Mouse (Mus musculus) forebrain, embryonic 12.5 days (tissue): ENCODE measurements around the gene Srrm2. TPM values are rescaled to one million over a fixed set of nuclear protein-coding genes. Genes with fewer than 3 reads are reported as not detected.

Experiments used
- ATAC-seq: fragments of 200-750 bp; cut with Nextera tagmentation; 2 replicates; pipeline ENCODE4 v1.8.0; 2017; ENCODE audit warnings: moderate TSS enrichment; ENCODE audit not compliant: low FRiP score
- H3K27ac ChIP-seq: fragments of 300-500 bp; sonication (generic); 2 replicates; pipeline ENCODE4 v1.5.1; 2016; ENCODE audit warnings: mild to moderate bottlenecking
- H3K27me3 ChIP-seq: fragments of 300-500 bp; sonication (generic); 2 replicates; pipeline ENCODE4 v1.6.1; 2016; ENCODE audit warnings: mild to moderate bottlenecking
- H3K36me3 ChIP-seq: fragments of 300-500 bp; sonication (generic); replicated peaks from 2 replicates; pipeline ENCODE4 v1.6.1; 2016; ENCODE audit warnings: mild to moderate bottlenecking
- H3K4me1 ChIP-seq: fragments of 300-500 bp; sonication (generic); 2 replicates; pipeline ENCODE4 v1.6.1; 2016
- H3K4me2 ChIP-seq: fragments of 300-500 bp; sonication (generic); 2 replicates; pipeline ENCODE4 v1.6.1; 2016; ENCODE audit warnings: mild to moderate bottlenecking, moderate library complexity
- H3K4me3 ChIP-seq: fragments of 300-500 bp; sonication (generic); replicated peaks from 2 replicates; pipeline ENCODE4 v1.5.1; 2016; ENCODE audit warnings: mild to moderate bottlenecking
- H3K9ac ChIP-seq: fragments of 300-500 bp; sonication (generic); 2 replicates; pipeline ENCODE4 v1.6.1; 2016; ENCODE audit warnings: mild to moderate bottlenecking
- H3K9me3 ChIP-seq: fragments of 300-500 bp; sonication (generic); 2 replicates; pipeline ENCODE4 v1.6.1; 2016
- WGBS: fragments of 180-500 bp; shearing (Covaris S2); methylation state at CpG from one replicate; pipeline ENCODE4 v1.1.7; 2016; 5-methylcytosine and 5-hydroxymethylcytosine counted together
- polyA plus RNA-seq: library from polyadenylated mRNA; unstranded; fragments of >200 nt; fragmentation: Nextera tagmentation; extraction: Ambion mirVana; gene quantifications from 2 replicates; pipeline ENCODE4 v1.2.1, GENCODE M21; 2016

Srrm2 gene
- polyA plus RNA-seq, 1 experiment from 2014 or later = 697 TPM

- peak overlapping the region; percentile 74 for H3K4me2 ChIP-seq
- H3K4me1 ChIP-seq = peaks cover 24% of the 10 kb centered on the region
- WGBS = 69% methylated on average over 2 of the region's 2 CpGs
- H3K9ac ChIP-seq = peak overlapping the region; percentile 74; the same call in 1 of the 2 replicates
- ATAC-seq = no peak
- H3K36me3 ChIP-seq = no peaks in the 10 kb centered on the region
- no peaks in the 10 kb centered on the region for H3K27me3 ChIP-seq
- H3K9me3 ChIP-seq = no peaks in the 10 kb centered on the region
- peak overlapping the region; percentile 39 for H3K4me3 ChIP-seq
- peak overlapping the region; percentile 94 for H3K27ac ChIP-seq
These were observed 686 bp downstream of the Srrm2 start for GRCm38 (mm10) chr17:23791079-23791357.

- no peak overlapping the region for H3K4me2 ChIP-seq
- peaks cover 13% of the 10 kb centered on the region for H3K4me1 ChIP-seq
- no peak overlapping the region for H3K27ac ChIP-seq
- no peaks in the 10 kb centered on the region for H3K27me3 ChIP-seq
- whole genome bisulfite sequencing = 97% methylated on average over 8 of the region's 8 CpGs
- no peak overlapping the region for H3K4me3 ChIP-seq
- H3K9me3 ChIP-seq = no peaks in the 10 kb centered on the region
- H3K36me3 ChIP-seq = no peaks in the 10 kb centered on the region
- H3K9ac ChIP-seq = no peak overlapping the region
- no peak for ATAC-seq
These were observed 5.0 kb downstream of the Srrm2 start for GRCm38 (mm10) chr17:23795323-23795722.

- ATAC-seq = no peak
- Histone ChIP-seq H3K9me3 (no peaks in the 10 kb centered on the region), H3K27me3 (no peaks in the 10 kb centered on the region), H3K4me3 (no peak overlapping the region), H3K36me3 (no peaks in the 10 kb centered on the region), H3K27ac (no peak overlapping the region), H3K4me2 (no peak overlapping the region), H3K9ac (no peak overlapping the region), H3K4me1 (no peaks in the 10 kb centered on the region; the same call in 1 of the 2 replicates)
- 81% methylated on average over 7 of the region's 7 CpGs for WGBS
These were observed 7.0 kb downstream of the Srrm2 start for GRCm38 (mm10) chr17:23797316-23797715.

- H3K4me2 ChIP-seq = no peak overlapping the region
- H3K4me1 ChIP-seq = peaks cover 22% of the 10 kb centered on the region
- no peak overlapping the region for H3K4me3 ChIP-seq
- no peaks in the 10 kb centered on the region for H3K9me3 ChIP-seq
- peaks cover 2% of the 10 kb centered on the region; the same call in 1 of the 2 replicates for H3K36me3 ChIP-seq
- no peaks in the 10 kb centered on the region for H3K27me3 ChIP-seq
- ATAC-seq = no peak
- H3K9ac ChIP-seq = no peak overlapping the region
- WGBS = 94% methylated on average over 10 of the region's 10 CpGs
- H3K27ac ChIP-seq = no peak overlapping the region
These were observed 11.3 kb downstream of the Srrm2 start for GRCm38 (mm10) chr17:23801627-23802026.

- peak overlapping the region; percentile 87 for H3K4me2 ChIP-seq
- H3K9ac ChIP-seq = peak overlapping the region; percentile 98
- H3K4me3 ChIP-seq = peak overlapping the region; percentile 99
- WGBS = under 1% methylated on average over 60 of the region's 60 CpGs
- H3K36me3 ChIP-seq = peaks cover 14% of the 10 kb centered on the region
- peak overlapping the region; percentile 97 for H3K27ac ChIP-seq
- H3K4me1 ChIP-seq = peaks cover 30% of the 10 kb centered on the region
- peak; percentile 98 for ATAC-seq
- no peaks in the 10 kb centered on the region for H3K27me3 ChIP-seq
- H3K9me3 ChIP-seq = no peaks in the 10 kb centered on the region
These were observed 12.5 kb downstream of the Srrm2 start for GRCm38 (mm10) chr17:23802746-23803365.

GRCm38 (mm10) chr17:23803366-23804041 is 13.2 kb downstream of the Srrm2 start:
- WGBS = under 1% methylated on average over 53 of the region's 83 CpGs
- H3K4me2 ChIP-seq = peak overlapping the region; percentile 87
- H3K4me3 ChIP-seq = peak overlapping the region; percentile 99
- ATAC-seq = peak; percentile 76
- H3K27ac ChIP-seq = peak overlapping the region; percentile 97
- peaks cover 21% of the 10 kb centered on the region for H3K36me3 ChIP-seq
- H3K27me3 ChIP-seq = no peaks in the 10 kb centered on the region
- no peaks in the 10 kb centered on the region for H3K9me3 ChIP-seq
- peaks cover 30% of the 10 kb centered on the region for H3K4me1 ChIP-seq
- peak overlapping the region; percentile 98 for H3K9ac ChIP-seq

GRCm38 (mm10) chr17:23804426-23805085 is 14.2 kb downstream of the Srrm2 start:
- no peak for ATAC-seq
- Histone ChIP-seq H3K36me3 (peaks cover 31% of the 10 kb centered on the region), H3K4me1 (peaks cover 30% of the 10 kb centered on the region), H3K27ac (no peak overlapping the region), H3K9me3 (no peaks in the 10 kb centered on the region), H3K9ac (peak overlapping the region; percentile 98), H3K4me2 (peak overlapping the region; percentile 87), H3K27me3 (no peaks in the 10 kb centered on the region), H3K4me3 (peak overlapping the region; percentile 99)
- WGBS = 7% methylated on average over 8 of the region's 8 CpGs

GRCm38 (mm10) chr17:23806867-23807266 is 16.5 kb downstream of the Srrm2 start:
- no peak overlapping the region for H3K9ac ChIP-seq
- no peak overlapping the region; the same call in 1 of the 2 replicates for H3K4me3 ChIP-seq
- ATAC-seq = no peak
- no peaks in the 10 kb centered on the region for H3K9me3 ChIP-seq
- H3K27me3 ChIP-seq = no peaks in the 10 kb centered on the region
- H3K27ac ChIP-seq = no peak overlapping the region
- WGBS = 87% methylated on average over 25 of the region's 25 CpGs
- H3K36me3 ChIP-seq = peaks cover 54% of the 10 kb centered on the region
- peaks cover 30% of the 10 kb centered on the region for H3K4me1 ChIP-seq
- 0 out of 2 replicates have a peak overlapping the region, but pooled peaks have one; percentile 87 for H3K4me2 ChIP-seq

- 93% methylated on average over 3 of the region's 3 CpGs for WGBS
- H3K4me1 ChIP-seq = peaks cover 30% of the 10 kb centered on the region
- no peak overlapping the region for H3K9ac ChIP-seq
- no peaks in the 10 kb centered on the region for H3K27me3 ChIP-seq
- no peak overlapping the region for H3K27ac ChIP-seq
- peaks cover 65% of the 10 kb centered on the region for H3K36me3 ChIP-seq
- no peak overlapping the region for H3K4me3 ChIP-seq
- ATAC-seq = no peak
- H3K4me2 ChIP-seq = no peak overlapping the region
- H3K9me3 ChIP-seq = no peaks in the 10 kb centered on the region
These were observed 17.6 kb downstream of the Srrm2 start for GRCm38 (mm10) chr17:23807918-23808317.

- Histone ChIP-seq H3K9ac (no peak overlapping the region), H3K4me3 (no peak overlapping the region), H3K4me1 (no peaks in the 10 kb centered on the region), H3K36me3 (peaks cover 97% of the 10 kb centered on the region), H3K27me3 (no peaks in the 10 kb centered on the region), H3K4me2 (no peak overlapping the region), H3K9me3 (peaks cover 30% of the 10 kb centered on the region), H3K27ac (no peak overlapping the region)
- WGBS = 98% methylated on average over 16 of the region's 16 CpGs
- no peak for ATAC-seq
These were observed 25.3 kb downstream of the Srrm2 start for GRCm38 (mm10) chr17:23815641-23816040.

GRCm38 (mm10) chr17:23818579-23818978 is 28.2 kb downstream of the Srrm2 start:
- H3K9ac ChIP-seq = no peak overlapping the region
- WGBS = 98% methylated on average over 8 of the region's 8 CpGs
- H3K9me3 ChIP-seq = peaks cover 30% of the 10 kb centered on the region
- no peak overlapping the region for H3K27ac ChIP-seq
- H3K36me3 ChIP-seq = peaks cover 100% of the 10 kb centered on the region
- no peaks in the 10 kb centered on the region for H3K4me1 ChIP-seq
- H3K4me3 ChIP-seq = no peak overlapping the region
- no peaks in the 10 kb centered on the region for H3K27me3 ChIP-seq
- ATAC-seq = no peak
- H3K4me2 ChIP-seq = no peak overlapping the region

- H3K9me3 ChIP-seq = peaks cover 30% of the 10 kb centered on the region
- H3K4me1 ChIP-seq = no peaks in the 10 kb centered on the region
- no peak overlapping the region for H3K9ac ChIP-seq
- H3K4me3 ChIP-seq = no peak overlapping the region
- no peaks in the 10 kb centered on the region for H3K27me3 ChIP-seq
- H3K27ac ChIP-seq = no peak overlapping the region
- H3K4me2 ChIP-seq = no peak overlapping the region
- WGBS = 99% methylated on average over 25 of the region's 25 CpGs
- peaks cover 100% of the 10 kb centered on the region for H3K36me3 ChIP-seq
- no peak for ATAC-seq
These were observed 28.9 kb downstream of the Srrm2 start for GRCm38 (mm10) chr17:23819235-23819634.
